Mouse (Mus musculus) limb, embryonic 15.5 days (tissue): ENCODE data around the gene Klhdc9. TPM values are rescaled to one million over a fixed set of nuclear protein-coding genes. Genes with fewer than 3 reads are reported as not detected.
A peak's percentile ranks its signal among the peaks of the same experiment; 100 is the strongest.

ENCODE experiments used
- ATAC-seq: fragments of 200-750 bp; cut with Nextera tagmentation; 2 replicates; pipeline ENCODE4 v1.8.0; 2017; ENCODE audit warnings: low read depth, moderate TSS enrichment; ENCODE audit not compliant: insufficient number of reproducible peaks, low FRiP score, low TSS enrichment
- H3K27ac ChIP-seq: fragments of 300-500 bp; sonication (generic); 2 replicates; pipeline ENCODE4 v1.5.1; 2015; ENCODE audit warnings: moderate library complexity, mild to moderate bottlenecking, inconsistent platforms
- H3K27me3 ChIP-seq: fragments of 300-500 bp; sonication (generic); 2 replicates; pipeline ENCODE4 v1.6.1; 2015; ENCODE audit warnings: inconsistent platforms
- H3K36me3 ChIP-seq: fragments of 300-500 bp; sonication (generic); 2 replicates; pipeline ENCODE4 v1.6.1; 2015; ENCODE audit warnings: inconsistent platforms
- H3K4me1 ChIP-seq: fragments of 300-500 bp; sonication (generic); 2 replicates; pipeline ENCODE4 v1.6.1; 2015; ENCODE audit warnings: inconsistent platforms
- H3K4me2 ChIP-seq: fragments of 300-500 bp; sonication (generic); 2 replicates; pipeline ENCODE4 v1.6.1; 2015; ENCODE audit warnings: mild to moderate bottlenecking, inconsistent platforms
- H3K4me3 ChIP-seq: fragments of 300-500 bp; sonication (generic); 2 replicates; pipeline ENCODE4 v1.5.1; 2015; ENCODE audit warnings: mild to moderate bottlenecking, inconsistent platforms
- H3K9ac ChIP-seq: fragments of 300-500 bp; sonication (generic); 2 replicates; pipeline ENCODE4 v1.6.1; 2015; ENCODE audit warnings: inconsistent platforms
- H3K9me3 ChIP-seq: fragments of 300-500 bp; sonication (generic); 2 replicates; pipeline ENCODE4 v1.6.1; 2016; ENCODE audit warnings: inconsistent platforms
- WGBS: fragments of 180-500 bp; shearing (Covaris S2); methylation state at CpG from one replicate; pipeline ENCODE4 v1.1.7; 2015; 5-methylcytosine and 5-hydroxymethylcytosine counted together
- polyA plus RNA-seq: library from polyadenylated mRNA; unstranded; fragments of >200 nt; fragmentation: Nextera tagmentation; extraction: Ambion mirVana; gene quantifications from 2 replicates; pipeline ENCODE4 v1.2.1, GENCODE M21; 2015

Gene Klhdc9
- polyA plus RNA-seq = 1.5 TPM in 2 replicates

DNA sequence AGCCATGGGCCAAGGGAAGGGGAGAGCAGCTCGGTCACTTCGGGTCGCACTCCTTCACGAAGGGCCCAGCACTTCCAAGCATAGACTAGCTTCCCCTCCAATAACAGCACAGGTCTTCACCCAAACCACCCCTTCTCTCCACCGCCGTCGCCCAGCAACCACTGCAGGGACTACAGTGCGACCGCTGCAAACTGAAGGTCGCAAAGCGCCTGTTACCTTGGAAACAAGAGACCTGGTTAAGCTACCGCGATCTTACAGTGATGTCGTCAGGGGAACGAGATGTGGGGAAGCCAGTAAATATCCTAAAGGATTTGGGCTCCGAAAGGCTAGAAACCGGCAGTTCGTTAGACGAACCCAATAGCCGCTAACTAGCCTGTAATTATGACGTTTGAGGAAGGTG, at the start of gene Klhdc9:
TSS of gene Klhdc9 (minus strand) at position 143 of the 400 bp plus-strand sequence.
- under 1% methylated on average over 21 of the region's 21 CpGs for WGBS
- peak within 1 kb of the TSS; percentile 52 for H3K4me3 ChIP-seq
- H3K27ac ChIP-seq = peak within 1 kb of the TSS; percentile 75
- H3K4me2 ChIP-seq = peak within 1 kb of the TSS; percentile 68
- H3K27me3 ChIP-seq = peaks cover 5% of the 10 kb centered on the region; the same call in 1 of the 2 replicates
- peaks cover 24% of the 10 kb centered on the region for H3K36me3 ChIP-seq
- ATAC-seq = peak; percentile 86
- peaks cover 20% of the 10 kb centered on the region for H3K4me1 ChIP-seq
- H3K9me3 ChIP-seq = no peaks in the 10 kb centered on the region
- peak within 1 kb of the TSS; percentile 52 for H3K9ac ChIP-seq

- peaks cover 2% of the 10 kb centered on the region; the same call in 1 of the 2 replicates for H3K36me3 ChIP-seq
- no peak overlapping the region for H3K27ac ChIP-seq
- ATAC-seq = no peak
- no peak overlapping the region for H3K9ac ChIP-seq
- peaks cover 9% of the 10 kb centered on the region; the same call in 1 of the 2 replicates for H3K27me3 ChIP-seq
- no peaks in the 10 kb centered on the region for H3K9me3 ChIP-seq
- H3K4me3 ChIP-seq = no peak overlapping the region
- H3K4me1 ChIP-seq = peaks cover 18% of the 10 kb centered on the region; the same call in 1 of the 2 replicates
- H3K4me2 ChIP-seq = no peak overlapping the region
- 92% methylated on average over 1 of the region's 1 CpGs for WGBS
Observed at GRCm38 (mm10) chr1:171410231-171410630, 49.6 kb upstream of the Klhdc9 start.

DNA sequence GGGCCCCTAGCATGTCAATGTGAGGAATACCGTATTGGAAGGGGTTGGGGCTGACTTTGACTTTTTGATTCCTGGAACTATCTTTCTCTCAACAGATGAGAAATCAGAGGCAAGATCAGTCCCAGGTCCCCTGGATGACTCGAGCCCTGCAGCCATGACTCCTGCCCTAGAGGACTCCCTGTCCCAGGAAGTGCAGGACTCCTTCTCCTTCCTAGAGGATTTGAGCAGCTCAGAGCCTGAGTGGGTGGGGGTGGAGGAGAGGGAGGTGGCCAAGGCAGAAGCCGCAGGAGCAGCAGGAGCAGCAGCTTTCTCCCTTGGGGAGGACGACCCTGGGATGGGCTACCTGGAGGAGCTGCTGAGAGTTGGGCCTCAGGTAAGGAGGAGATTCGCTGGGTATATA, 46.7 kb upstream of the Klhdc9 start:
- H3K4me2 ChIP-seq = no peak overlapping the region
- no peaks in the 10 kb centered on the region for H3K4me1 ChIP-seq
- 67% methylated on average over 5 of the region's 5 CpGs for WGBS
- H3K9me3 ChIP-seq = no peaks in the 10 kb centered on the region
- no peak overlapping the region for H3K4me3 ChIP-seq
- H3K36me3 ChIP-seq = no peaks in the 10 kb centered on the region
- peaks cover 9% of the 10 kb centered on the region; the same call in 1 of the 2 replicates for H3K27me3 ChIP-seq
- H3K27ac ChIP-seq = no peak overlapping the region
- no peak for ATAC-seq
- no peak overlapping the region for H3K9ac ChIP-seq

DNA sequence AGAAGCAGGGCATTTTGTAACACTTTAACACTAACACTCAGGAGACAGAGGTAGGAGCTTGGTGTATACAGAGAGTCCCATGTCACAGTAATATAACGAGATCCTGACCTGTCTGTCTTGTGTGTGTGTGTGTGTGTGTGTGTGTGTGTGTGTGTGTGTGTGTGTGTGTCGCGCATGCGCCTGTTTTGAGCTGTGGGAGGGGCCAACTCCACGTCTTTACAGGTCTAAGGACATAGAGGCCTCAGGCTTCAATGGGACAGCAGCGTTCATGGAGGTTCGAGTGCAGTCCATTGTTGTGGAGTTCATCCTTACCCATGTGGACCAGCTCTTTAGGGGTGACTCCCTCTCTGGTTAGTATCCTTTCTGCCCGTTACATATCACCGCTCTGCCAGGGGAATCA, 42.4 kb upstream of the Klhdc9 start:
- Histone ChIP-seq H3K9ac (no peak overlapping the region), H3K36me3 (no peaks in the 10 kb centered on the region), H3K4me2 (no peak overlapping the region), H3K27ac (no peak overlapping the region), H3K4me3 (no peak overlapping the region), H3K4me1 (no peaks in the 10 kb centered on the region), H3K9me3 (no peaks in the 10 kb centered on the region), H3K27me3 (0 out of 2 replicates have a peak, but pooled peaks cover 3% of the 10 kb centered on the region)
- ATAC-seq = no peak
- WGBS = 72% methylated on average over 9 of the region's 9 CpGs

- Histone ChIP-seq H3K27ac (no peak overlapping the region), H3K4me2 (no peak overlapping the region), H3K9me3 (no peaks in the 10 kb centered on the region), H3K27me3 (no peaks in the 10 kb centered on the region), H3K36me3 (no peaks in the 10 kb centered on the region), H3K9ac (no peak overlapping the region), H3K4me3 (no peak overlapping the region), H3K4me1 (no peaks in the 10 kb centered on the region)
- 62% methylated on average over 4 of the region's 4 CpGs for WGBS
- ATAC-seq = no peak
Observed at GRCm38 (mm10) chr1:171401821-171402220, 41.2 kb upstream of the Klhdc9 start.

DNA sequence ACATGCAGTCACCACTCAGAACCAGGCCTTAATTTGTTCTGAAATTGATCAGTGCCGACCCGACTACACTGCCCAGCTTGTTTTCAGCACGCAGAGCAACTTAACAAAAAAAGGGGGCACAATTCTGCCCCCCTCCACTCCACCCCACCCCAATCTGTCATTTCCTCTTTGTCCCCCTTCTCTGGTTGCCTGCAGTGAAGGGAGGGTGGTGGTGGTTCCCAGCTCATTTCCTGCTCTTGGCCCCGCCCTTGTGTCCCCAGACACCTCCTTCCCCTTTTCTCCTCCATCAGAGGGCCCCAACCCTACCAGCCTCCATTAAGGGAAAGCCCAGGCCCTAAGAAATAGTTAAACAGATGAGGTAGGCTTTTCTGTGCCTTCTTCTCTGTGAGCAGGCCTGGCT, 29.5 kb upstream of the Klhdc9 start:
- no peak overlapping the region for H3K4me3 ChIP-seq
- no peaks in the 10 kb centered on the region for H3K36me3 ChIP-seq
- no peak overlapping the region for H3K9ac ChIP-seq
- no peak for ATAC-seq
- 0 out of 2 replicates have a peak, but pooled peaks cover 5% of the 10 kb centered on the region for H3K4me1 ChIP-seq
- no peaks in the 10 kb centered on the region for H3K27me3 ChIP-seq
- no peak overlapping the region for H3K4me2 ChIP-seq
- no peak overlapping the region for H3K27ac ChIP-seq
- no peaks in the 10 kb centered on the region for H3K9me3 ChIP-seq
- 69% methylated on average over 4 of the region's 4 CpGs for WGBS

- Histone ChIP-seq H3K4me1 (0 out of 2 replicates have a peak, but pooled peaks cover 5% of the 10 kb centered on the region), H3K4me2 (no peak within 1 kb of the TSS), H3K27ac (no peak within 1 kb of the TSS), H3K27me3 (peaks cover 6% of the 10 kb centered on the region; the same call in 1 of the 2 replicates), H3K9me3 (no peaks in the 10 kb centered on the region), H3K36me3 (no peaks in the 10 kb centered on the region), H3K4me3 (no peak within 1 kb of the TSS), H3K9ac (no peak within 1 kb of the TSS)
- WGBS = 76% methylated on average over 15 of the region's 15 CpGs
- no peak for ATAC-seq
Observed at GRCm38 (mm10) chr1:171388376-171389102, 27.9 kb upstream of the Klhdc9 start, which contains the start of gene Arhgap30. Arhgap30 (plus strand) TSS chr1:171388954.

GRCm38 (mm10) chr1:171387099-171387498, 26.5 kb upstream of the Klhdc9 start:
- no peak overlapping the region for H3K4me2 ChIP-seq
- no peaks in the 10 kb centered on the region for H3K36me3 ChIP-seq
- no peak overlapping the region for H3K4me3 ChIP-seq
- H3K9me3 ChIP-seq = no peaks in the 10 kb centered on the region
- WGBS = 15% methylated on average over 6 of the region's 6 CpGs
- H3K4me1 ChIP-seq = 0 out of 2 replicates have a peak, but pooled peaks cover 5% of the 10 kb centered on the region
- ATAC-seq = no peak; the same call in 1 of the 2 replicates
- no peak overlapping the region for H3K9ac ChIP-seq
- no peak overlapping the region for H3K27ac ChIP-seq
- peaks cover 14% of the 10 kb centered on the region; the same call in 1 of the 2 replicates for H3K27me3 ChIP-seq

DNA sequence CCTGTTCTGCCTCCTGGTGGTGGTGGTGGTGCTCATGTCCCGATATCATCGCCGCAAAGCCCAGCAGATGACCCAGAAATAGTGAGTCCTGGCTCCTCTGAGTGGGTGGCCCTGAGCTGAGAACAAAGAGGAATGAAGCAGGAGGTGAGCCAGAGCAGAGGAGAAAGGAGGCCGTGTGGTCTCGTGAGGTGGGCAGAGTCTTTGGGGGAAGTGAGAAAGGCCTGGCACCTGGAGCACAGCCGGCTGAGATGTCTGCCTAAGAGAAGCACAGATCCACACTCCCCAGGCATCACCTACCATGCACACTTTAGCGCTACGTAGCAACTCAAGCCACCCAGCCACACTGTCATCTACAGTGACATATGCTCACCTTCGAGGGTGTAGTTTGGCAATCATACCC, 24.6 kb upstream of the Klhdc9 start:
- ATAC-seq = no peak
- Histone ChIP-seq H3K27me3 (peaks cover 25% of the 10 kb centered on the region), H3K27ac (no peak overlapping the region), H3K9me3 (no peaks in the 10 kb centered on the region), H3K4me2 (no peak overlapping the region), H3K4me1 (peaks cover 7% of the 10 kb centered on the region), H3K9ac (no peak overlapping the region), H3K36me3 (no peaks in the 10 kb centered on the region), H3K4me3 (no peak overlapping the region)
- 65% methylated on average over 9 of the region's 9 CpGs for WGBS

DNA sequence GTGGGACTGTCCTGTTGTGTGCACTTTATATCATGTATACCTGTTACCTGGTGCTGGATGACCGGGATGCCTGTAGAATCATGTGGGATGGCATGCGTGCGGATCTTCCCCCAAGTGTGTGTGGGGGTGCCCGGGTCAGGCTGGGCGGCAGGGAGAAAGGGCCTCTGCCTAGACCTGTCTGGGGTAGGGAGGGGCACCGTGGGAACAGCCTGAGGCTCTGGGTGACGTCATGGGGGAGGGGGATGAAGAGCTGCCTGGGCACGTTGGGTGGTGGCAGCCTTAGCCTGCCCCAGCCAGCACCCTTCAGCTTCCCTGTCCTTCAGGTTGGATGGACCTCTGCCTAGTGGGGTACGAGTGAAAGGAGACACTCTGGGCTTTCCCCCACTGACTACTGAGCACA, 23.8 kb upstream of the Klhdc9 start:
- Histone ChIP-seq H3K36me3 (no peaks in the 10 kb centered on the region), H3K9me3 (no peaks in the 10 kb centered on the region), H3K27ac (no peak overlapping the region), H3K4me1 (peaks cover 13% of the 10 kb centered on the region), H3K4me3 (no peak overlapping the region), H3K9ac (no peak overlapping the region), H3K27me3 (peaks cover 33% of the 10 kb centered on the region), H3K4me2 (no peak overlapping the region)
- no peak for ATAC-seq
- WGBS = 54% methylated on average over 9 of the region's 9 CpGs

GRCm38 (mm10) chr1:171382096-171382620, 21.6 kb upstream of the Klhdc9 start:
- 84% methylated on average over 11 of the region's 11 CpGs for WGBS
- Histone ChIP-seq H3K27me3 (peaks cover 41% of the 10 kb centered on the region), H3K9me3 (no peaks in the 10 kb centered on the region), H3K9ac (no peak overlapping the region), H3K4me3 (no peak overlapping the region), H3K4me1 (peaks cover 10% of the 10 kb centered on the region), H3K4me2 (no peak overlapping the region), H3K27ac (no peak overlapping the region), H3K36me3 (no peaks in the 10 kb centered on the region)
- ATAC-seq = no peak

DNA sequence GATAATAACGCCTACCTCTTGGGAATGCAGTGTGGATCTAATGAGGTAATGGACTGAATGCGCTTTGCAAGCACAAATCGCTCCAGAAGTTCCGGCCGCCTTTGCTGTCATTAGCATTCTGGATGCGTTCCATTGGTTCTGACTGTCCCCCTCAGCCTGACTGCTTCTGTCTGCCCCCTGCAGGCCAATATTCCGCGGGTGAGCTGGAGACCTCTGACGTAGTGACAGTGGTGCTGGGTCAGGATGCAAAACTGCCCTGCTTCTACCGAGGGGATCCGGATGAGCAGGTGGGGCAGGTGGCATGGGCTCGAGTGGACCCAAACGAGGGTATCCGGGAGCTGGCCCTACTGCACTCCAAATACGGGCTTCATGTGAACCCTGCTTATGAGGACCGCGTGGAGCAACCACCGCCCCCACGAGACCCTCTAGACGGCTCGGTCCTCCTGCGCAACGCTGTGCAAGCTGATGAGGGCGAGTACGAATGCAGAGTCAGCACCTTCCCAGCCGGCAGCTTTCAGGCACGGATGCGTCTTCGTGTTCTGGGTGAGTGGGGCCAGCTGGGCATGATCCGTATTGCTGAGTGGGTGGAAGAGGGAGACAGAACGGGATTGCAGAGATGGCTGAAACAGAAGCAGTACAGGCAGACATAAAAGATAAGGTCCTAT, 19.5 kb upstream of the Klhdc9 start:
- Histone ChIP-seq H3K36me3 (no peaks in the 10 kb centered on the region), H3K9me3 (no peaks in the 10 kb centered on the region), H3K27ac (no peak overlapping the region), H3K4me2 (peak overlapping the region; percentile 58), H3K4me1 (peaks cover 14% of the 10 kb centered on the region), H3K27me3 (peaks cover 45% of the 10 kb centered on the region), H3K4me3 (peak overlapping the region; percentile 17), H3K9ac (no peak overlapping the region)
- ATAC-seq = no peak
- 8% methylated on average over 31 of the region's 31 CpGs for WGBS
